Mouse (Mus musculus): ENCODE results near the gene Scel.

Scel gene

GRCm38 (mm10) chr14:103650413-103651101 lies 137.4 kb downstream of the Scel start:
- peak; percentile 98 for DNase-seq (ENCODE audit: low read depth, low spot score)

GRCm38 (mm10) chr14:103651106-103651505 lies 138.0 kb downstream of the Scel start:
- no peak for DNase-seq (ENCODE audit: low read depth, low spot score)

GRCm38 (mm10) chr14:103651562-103651961 lies 138.4 kb downstream of the Scel start:
- peak; percentile 90 for DNase-seq (ENCODE audit: low read depth, low spot score)

GRCm38 (mm10) chr14:103652524-103652923 lies 139.4 kb downstream of the Scel start:
- peak; percentile 58 for DNase-seq (ENCODE audit: low read depth, low spot score)

- DNase-seq (ENCODE audit: low read depth, low spot score), result peak; percentile 83
Observed at GRCm38 (mm10) chr14:103653800-103654199, 140.7 kb downstream of the Scel start.

- no peak for DNase-seq (ENCODE audit: low read depth, low spot score)
Observed at GRCm38 (mm10) chr14:103655448-103655847, 142.3 kb downstream of the Scel start.

- no peak for DNase-seq (ENCODE audit: low read depth, low spot score)
Observed at GRCm38 (mm10) chr14:103657876-103658275, 144.7 kb downstream of the Scel start.

Measured in A20 (cell line).